Comparison of ENCODE assay signal across 10 mouse cellular contexts in the genomic region with DNA sequence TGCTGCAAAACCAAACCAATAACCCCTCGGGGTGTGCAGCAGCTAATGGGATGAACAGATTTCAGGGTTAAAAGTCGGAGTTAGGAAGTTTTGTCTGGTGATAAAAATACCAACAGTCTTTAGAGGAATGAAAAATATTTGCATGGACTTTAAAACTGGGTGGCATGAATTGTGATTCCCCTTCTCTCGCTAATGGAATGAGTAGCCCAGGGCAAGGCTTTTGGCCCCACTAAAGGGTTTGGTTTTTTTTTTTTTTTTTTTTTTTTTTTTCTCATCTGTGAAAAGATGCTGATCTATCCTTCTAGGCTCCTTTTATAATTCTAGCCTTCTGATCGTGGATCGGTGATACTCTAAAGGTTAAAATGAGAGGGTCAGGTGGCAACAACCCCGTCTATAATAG. TPM values are rescaled to one million over a fixed set of nuclear protein-coding genes. Genes with fewer than 3 reads are reported as not detected.
DNase-seq lines count a peak whose midpoint lies in the region; ATAC-seq lines count a peak whose summit lies in the region.
"Had no signal": no experiment of that assay in that cellular context is flagged by ENCODE, and none has a peak within 500 bp of the region (broad histone marks: within the 10 kb centered on the region; RNA-seq: fewer than 3 reads in every experiment).

No protein-coding gene starts in this region.

- peaks cover 19% of the 10 kb centered on the region for H3K36me3 ChIP-seq in heart, embryonic 10.5 days
- peaks cover 4% of the 10 kb centered on the region for H3K36me3 ChIP-seq in lung, embryonic 16.5 days (ENCODE audit: control insufficient read depth, insufficient read depth, low read length)
- H3K36me3 ChIP-seq in heart, embryonic 16.5 days (ENCODE audit: control insufficient read depth, insufficient read depth): no peaks in the 10 kb centered on the region; the same call in 1 of the 2 replicates
- no peaks in the 10 kb centered on the region for H3K36me3 ChIP-seq in neural tube, embryonic 13.5 days

- no peak overlapping the region for H3K4me3 ChIP-seq in heart, embryonic 10.5 days
- H3K4me3 ChIP-seq in lung, embryonic 16.5 days (ENCODE audit: low read length): no peak overlapping the region
- H3K4me3 ChIP-seq in heart, embryonic 16.5 days (ENCODE audit: low read length): no peak overlapping the region
- H3K4me3 ChIP-seq in neural tube, embryonic 13.5 days: no peak overlapping the region

- H3K4me1 ChIP-seq in heart, embryonic 10.5 days: peaks cover 47% of the 10 kb centered on the region
- peaks cover 48% of the 10 kb centered on the region for H3K4me1 ChIP-seq in lung, embryonic 16.5 days (replicated peaks; ENCODE audit: control insufficient read depth, insufficient read depth, low read length)
- H3K4me1 ChIP-seq in heart, embryonic 16.5 days (ENCODE audit: control insufficient read depth, insufficient read depth, low read length): peaks cover 33% of the 10 kb centered on the region
- H3K4me1 ChIP-seq in neural tube, embryonic 13.5 days (replicated peaks): peaks cover 49% of the 10 kb centered on the region

- H3K9me3 ChIP-seq in heart, embryonic 10.5 days: no peaks in the 10 kb centered on the region
- H3K9me3 ChIP-seq in lung, embryonic 16.5 days (ENCODE audit: control insufficient read depth, low read length): no peaks in the 10 kb centered on the region
- H3K9me3 ChIP-seq in heart, embryonic 16.5 days (replicated peaks; ENCODE audit: control insufficient read depth, low read length): no peaks in the 10 kb centered on the region
- H3K9me3 ChIP-seq in neural tube, embryonic 13.5 days: no peaks in the 10 kb centered on the region

- no peak overlapping the region for H3K4me2 ChIP-seq in lung, embryonic 16.5 days (ENCODE audit: low read depth, low read length)
- no peak overlapping the region for H3K4me2 ChIP-seq in heart, embryonic 16.5 days (ENCODE audit: low read depth, low read length)
- no peak overlapping the region for H3K4me2 ChIP-seq in neural tube, embryonic 13.5 days

- H3K9ac ChIP-seq in lung, embryonic 16.5 days (ENCODE audit: low read length): no peak overlapping the region
- no peak overlapping the region for H3K9ac ChIP-seq in heart, embryonic 16.5 days (ENCODE audit: low read length)
- H3K9ac ChIP-seq in neural tube, embryonic 13.5 days: no peak overlapping the region

- H3K27me3 ChIP-seq in heart, embryonic 10.5 days (ENCODE audit: insufficient read depth, poor library complexity, severe bottlenecking): no peaks in the 10 kb centered on the region
- no peaks in the 10 kb centered on the region for H3K27me3 ChIP-seq in lung, embryonic 16.5 days (ENCODE audit: control insufficient read depth, insufficient read depth, low read depth, low read length)
- no peaks in the 10 kb centered on the region for H3K27me3 ChIP-seq in heart, embryonic 16.5 days (ENCODE audit: control insufficient read depth, insufficient read depth, low read length)
- peaks cover 25% of the 10 kb centered on the region; the same call in 1 of the 2 replicates for H3K27me3 ChIP-seq in neural tube, embryonic 13.5 days

- peak overlapping the region; percentile 63 for H3K27ac ChIP-seq in heart, embryonic 10.5 days
- H3K27ac ChIP-seq in lung, embryonic 16.5 days (ENCODE audit: low read length): peak overlapping the region; percentile 85
- peak overlapping the region; percentile 73 for H3K27ac ChIP-seq in heart, embryonic 16.5 days (ENCODE audit: low read length)
- H3K27ac ChIP-seq in neural tube, embryonic 13.5 days (replicated peaks): peak overlapping the region; percentile 57

- ATAC-seq in lung, embryonic 16.5 days (ENCODE audit: low read depth): no peak
- no peak for ATAC-seq in heart, embryonic 16.5 days (replicated peaks; ENCODE audit: extremely low read depth, insufficient read depth, low FRiP score)
- ATAC-seq in neural tube, embryonic 13.5 days (ENCODE audit: low read depth): no peak
- ATAC-seq in monocyte, adult 5-6 weeks (replicated peaks; ENCODE audit: insufficient number of reproducible peaks, low FRiP score, low TSS enrichment, poor library complexity, severe bottlenecking): no peak
- ATAC-seq: activated CD4-positive, CD25-positive, alpha-beta regulatory T cell, adult 4 months had no signal

- intact Hi-C loops in heart, postnatal 14 days (cut with DNase I): no loop called here

- WGBS in heart, embryonic 10.5 days: 71% methylated on average over 6 of the region's 6 CpGs
- WGBS in lung, embryonic 16.5 days: 66% methylated on average over 6 of the region's 6 CpGs
- WGBS in heart, embryonic 16.5 days: 68% methylated on average over 6 of the region's 6 CpGs
- 41% methylated on average over 6 of the region's 6 CpGs for WGBS in neural tube, embryonic 13.5 days

- DNase-seq in heart, embryonic 10.5 days (ENCODE audit: low spot score): no peak
- no peak for DNase-seq in heart, postnatal 14 days
- no peak for DNase-seq in lung, postnatal 4 days
- no peak for DNase-seq in adrenal gland, postnatal 25 days
- DNase-seq: thymus, postnatal 36 days had no signal

RNA-seq across cellular contexts. Expression of gene Dusp6, which starts 6.7 kb away (rescaled TPM):
- polyA plus RNA-seq in heart, embryonic 10.5 days (2016; fragmentation: Nextera tagmentation; extraction: Ambion mirVana): 58.5 and 65.3 TPM in 2 replicates
- 10 to 100 TPM; 20.9 to 26.1 TPM for total RNA-seq in heart, postnatal 14 days (2021)
- polyA plus RNA-seq in lung, embryonic 16.5 days (2015; fragmentation: Nextera tagmentation; extraction: Ambion mirVana): 79.3 and 80.3 TPM in 2 replicates
- 39.4 and 40.7 TPM in 2 replicates for polyA plus RNA-seq in heart, embryonic 16.5 days (2015; fragmentation: Nextera tagmentation; extraction: Ambion mirVana)
- 23.4 and 29.9 TPM in 2 replicates for polyA plus RNA-seq in neural tube, embryonic 13.5 days (2015; fragmentation: Nextera tagmentation; extraction: Ambion mirVana)
- total RNA-seq in monocyte, adult 5-6 weeks (2017): 114 to 201 TPM (median 184 TPM) in 3 replicates
- total RNA-seq in adrenal gland, postnatal 25 days (2021): 101 and 136 TPM in 2 replicates
